Mouse (Mus musculus): ENCODE data around the gene Aspscr1. TPM values are rescaled to one million over a fixed set of nuclear protein-coding genes. Genes with fewer than 3 reads are reported as not detected.

The Aspscr1 gene
- polyA plus RNA-seq, 1 experiment = 234 TPM

GRCm38 (mm10) chr11:120686650-120687272 is 14.0 kb downstream of the Aspscr1 start:
- no peak overlapping the region for H3K27ac ChIP-seq (ENCODE audit: control insufficient read depth, insufficient read depth, low read depth, low read length)
- peaks cover 4% of the 10 kb centered on the region; the same call in 1 of the 2 replicates for H3K36me3 ChIP-seq (ENCODE audit: control insufficient read depth, insufficient read depth, low read length)
- TF ChIP-seq POLR2A (IDR thresholded peaks at IDR 0.05; ENCODE audit: control insufficient read depth, low read depth, low read length) = no peak
- no peak for TF ChIP-seq CTCF (IDR thresholded peaks at IDR 0.05; ENCODE audit: control insufficient read depth, insufficient read depth, insufficient replicate concordance, low read depth, low read length)
- H3K4me1 ChIP-seq (ENCODE audit: control insufficient read depth, insufficient read depth, low read length) = no peaks in the 10 kb centered on the region
- no peaks in the 10 kb centered on the region for H3K27me3 ChIP-seq (ENCODE audit: control insufficient read depth, insufficient read depth, low read length)
- no peak overlapping the region for H3K4me3 ChIP-seq (ENCODE audit: control insufficient read depth, low read depth, low read length)

GRCm38 (mm10) chr11:120689365-120689764 is 16.6 kb downstream of the Aspscr1 start:
- Histone ChIP-seq H3K27me3 (ENCODE audit: control insufficient read depth, insufficient read depth, low read length) (no peaks in the 10 kb centered on the region), H3K36me3 (ENCODE audit: control insufficient read depth, insufficient read depth, low read length) (peaks cover 4% of the 10 kb centered on the region; the same call in 1 of the 2 replicates), H3K4me1 (ENCODE audit: control insufficient read depth, insufficient read depth, low read length) (no peaks in the 10 kb centered on the region), H3K4me3 (ENCODE audit: control insufficient read depth, low read depth, low read length) (no peak overlapping the region), H3K27ac (ENCODE audit: control insufficient read depth, insufficient read depth, low read depth, low read length) (no peak overlapping the region)
- TF ChIP-seq CTCF (IDR thresholded peaks at IDR 0.05; ENCODE audit: control insufficient read depth, insufficient read depth, insufficient replicate concordance, low read depth, low read length) (no peak), POLR2A (IDR thresholded peaks at IDR 0.05; ENCODE audit: control insufficient read depth, low read depth, low read length) (no peak)

DNA sequence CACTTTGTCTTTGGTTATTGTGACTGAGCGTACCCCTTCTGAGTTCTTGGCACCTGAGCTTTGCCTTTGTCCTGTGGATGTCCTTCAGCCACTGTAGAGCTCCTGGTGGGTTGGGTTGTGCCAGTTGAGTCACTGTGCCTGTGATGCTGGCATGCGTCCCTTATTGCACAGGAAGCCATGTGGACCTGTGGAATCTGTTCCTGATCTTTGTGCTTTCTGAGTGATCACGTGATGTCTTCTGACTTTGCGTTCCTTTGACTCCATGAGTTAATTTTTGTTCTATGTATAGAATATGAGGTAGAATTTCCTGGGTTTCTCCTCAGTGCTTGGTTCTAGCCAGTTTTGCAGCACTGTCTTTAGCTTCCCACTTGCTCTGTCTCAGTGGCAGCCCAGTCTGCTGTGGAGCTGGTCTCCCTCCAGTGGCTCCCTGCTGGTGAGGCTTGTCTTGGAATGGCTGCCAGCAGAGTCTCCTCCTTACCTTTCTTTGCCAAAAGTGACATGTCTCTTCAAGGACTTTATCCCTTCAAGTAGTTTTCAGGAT is 19.8 kb downstream of the Aspscr1 start:
- TF ChIP-seq POLR2A (IDR thresholded peaks at IDR 0.05; ENCODE audit: control insufficient read depth, low read depth, low read length) = no peak
- Histone ChIP-seq H3K36me3 (ENCODE audit: control insufficient read depth, insufficient read depth, low read length) (peaks cover 2% of the 10 kb centered on the region; the same call in 1 of the 2 replicates), H3K4me3 (ENCODE audit: control insufficient read depth, low read depth, low read length) (no peak overlapping the region), H3K27ac (ENCODE audit: control insufficient read depth, insufficient read depth, low read depth, low read length) (no peak overlapping the region), H3K4me1 (ENCODE audit: control insufficient read depth, insufficient read depth, low read length) (no peaks in the 10 kb centered on the region), H3K27me3 (ENCODE audit: control insufficient read depth, insufficient read depth, low read length) (no peaks in the 10 kb centered on the region)

DNA sequence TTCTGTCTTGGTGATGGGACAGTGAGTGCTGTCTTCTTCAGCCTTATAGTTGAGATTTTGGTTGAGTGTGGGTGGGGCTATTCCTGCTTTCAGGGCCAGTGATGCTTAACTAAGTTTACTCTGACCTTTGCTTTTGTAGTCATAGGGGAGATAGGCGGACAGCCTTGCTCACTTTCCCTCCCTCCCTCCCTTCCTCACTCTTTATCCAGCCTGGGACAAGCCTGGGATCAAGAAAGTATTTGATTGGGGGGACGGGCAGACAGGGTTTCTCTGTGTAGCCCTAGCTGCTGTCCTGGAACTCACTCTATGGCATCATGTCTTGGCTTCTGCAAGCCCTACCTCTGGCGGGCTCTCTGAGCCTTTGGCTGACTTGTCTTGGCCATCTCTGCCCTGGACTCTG is 20.7 kb downstream of the Aspscr1 start:
- Histone ChIP-seq H3K27me3 (ENCODE audit: control insufficient read depth, insufficient read depth, low read length) (no peaks in the 10 kb centered on the region), H3K27ac (ENCODE audit: control insufficient read depth, insufficient read depth, low read depth, low read length) (no peak overlapping the region), H3K4me1 (ENCODE audit: control insufficient read depth, insufficient read depth, low read length) (no peaks in the 10 kb centered on the region)

GRCm38 (mm10) chr11:120695184-120695583 is 22.4 kb downstream of the Aspscr1 start:
- no peak for TF ChIP-seq CTCF (IDR thresholded peaks at IDR 0.05; ENCODE audit: control insufficient read depth, insufficient read depth, insufficient replicate concordance, low read depth, low read length)
- no peak for TF ChIP-seq POLR2A (IDR thresholded peaks at IDR 0.05; ENCODE audit: control insufficient read depth, low read depth, low read length)
- H3K4me3 ChIP-seq (ENCODE audit: control insufficient read depth, low read depth, low read length) = no peak overlapping the region
- H3K27me3 ChIP-seq (ENCODE audit: control insufficient read depth, insufficient read depth, low read length) = no peaks in the 10 kb centered on the region
- H3K4me1 ChIP-seq (ENCODE audit: control insufficient read depth, insufficient read depth, low read length) = no peaks in the 10 kb centered on the region
- no peaks in the 10 kb centered on the region; the same call in none of the 2 replicates for H3K36me3 ChIP-seq (ENCODE audit: control insufficient read depth, insufficient read depth, low read length)
- no peak overlapping the region for H3K27ac ChIP-seq (ENCODE audit: control insufficient read depth, insufficient read depth, low read depth, low read length)

More for the DNA sequence above, 20.7 kb downstream of the Aspscr1 start:
- H3K4me3 ChIP-seq (ENCODE audit: control insufficient read depth, low read depth, low read length) = no peak overlapping the region
- H3K36me3 ChIP-seq (ENCODE audit: control insufficient read depth, insufficient read depth, low read length) = peaks cover 2% of the 10 kb centered on the region; the same call in 1 of the 2 replicates
- no peak for TF ChIP-seq CTCF (IDR thresholded peaks at IDR 0.05; ENCODE audit: control insufficient read depth, insufficient read depth, insufficient replicate concordance, low read depth, low read length)
- no peak for TF ChIP-seq POLR2A (IDR thresholded peaks at IDR 0.05; ENCODE audit: control insufficient read depth, low read depth, low read length)

DNA sequence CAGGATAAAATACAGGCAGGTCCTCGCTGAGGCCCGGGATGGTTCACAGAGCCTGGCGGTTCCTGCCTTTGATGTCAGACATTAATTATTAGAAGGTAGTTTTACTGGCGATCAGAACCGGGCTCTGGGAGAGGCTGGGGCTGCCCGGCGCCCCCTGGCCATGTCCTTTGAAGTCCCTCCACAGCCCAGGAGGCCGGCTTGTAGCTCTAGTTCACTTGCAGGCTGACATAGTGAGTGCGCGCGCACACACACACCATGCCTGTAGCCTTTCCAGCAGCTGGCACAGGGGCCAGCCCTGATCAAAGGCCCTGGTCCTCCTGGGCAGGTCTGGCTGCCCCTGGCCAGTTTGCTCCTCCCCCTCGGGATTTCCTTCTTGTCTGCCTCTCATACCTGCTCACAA is 22.9 kb downstream of the Aspscr1 start:
- Histone ChIP-seq H3K27ac (ENCODE audit: control insufficient read depth, insufficient read depth, low read depth, low read length) (no peak overlapping the region), H3K4me3 (ENCODE audit: control insufficient read depth, low read depth, low read length) (no peak overlapping the region), H3K4me1 (ENCODE audit: control insufficient read depth, insufficient read depth, low read length) (no peaks in the 10 kb centered on the region), H3K27me3 (ENCODE audit: control insufficient read depth, insufficient read depth, low read length) (no peaks in the 10 kb centered on the region), H3K36me3 (ENCODE audit: control insufficient read depth, insufficient read depth, low read length) (no peaks in the 10 kb centered on the region; the same call in none of the 2 replicates)
- no peak for TF ChIP-seq CTCF (IDR thresholded peaks at IDR 0.05; ENCODE audit: control insufficient read depth, insufficient read depth, insufficient replicate concordance, low read depth, low read length)
- no peak for TF ChIP-seq POLR2A (IDR thresholded peaks at IDR 0.05; ENCODE audit: control insufficient read depth, low read depth, low read length)

DNA sequence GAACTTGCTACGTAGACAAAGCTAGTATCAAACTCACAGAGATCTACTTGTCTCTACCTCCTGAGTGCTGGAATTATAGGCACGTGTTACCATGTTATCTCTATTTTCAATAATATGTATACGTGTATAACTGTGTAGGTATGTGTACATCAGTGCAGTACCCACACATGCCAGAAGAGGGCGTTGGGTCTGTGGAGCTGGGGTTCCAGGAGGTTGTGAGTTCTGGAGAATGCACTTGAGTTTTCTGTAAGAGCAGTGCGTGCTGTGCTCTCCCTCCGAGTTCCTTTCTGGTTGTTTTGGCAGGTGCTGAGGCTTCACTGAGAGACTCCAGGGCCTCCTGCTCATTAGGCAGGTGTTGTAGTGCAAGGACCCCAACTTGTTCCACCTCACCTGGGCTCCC is 23.8 kb downstream of the Aspscr1 start:
- Histone ChIP-seq H3K4me1 (ENCODE audit: control insufficient read depth, insufficient read depth, low read length) (no peaks in the 10 kb centered on the region), H3K27ac (ENCODE audit: control insufficient read depth, insufficient read depth, low read depth, low read length) (no peak overlapping the region), H3K4me3 (ENCODE audit: control insufficient read depth, low read depth, low read length) (no peak overlapping the region), H3K27me3 (ENCODE audit: control insufficient read depth, insufficient read depth, low read length) (no peaks in the 10 kb centered on the region), H3K36me3 (ENCODE audit: control insufficient read depth, insufficient read depth, low read length) (no peaks in the 10 kb centered on the region; the same call in none of the 2 replicates)
- peak; percentile 47; the same call in 1 of the 2 replicates for TF ChIP-seq CTCF (IDR thresholded peaks at IDR 0.05; ENCODE audit: control insufficient read depth, insufficient read depth, insufficient replicate concordance, low read depth, low read length)
- no peak for TF ChIP-seq POLR2A (IDR thresholded peaks at IDR 0.05; ENCODE audit: control insufficient read depth, low read depth, low read length)

Data from testis, adult 2 months (tissue).